Mouse (Mus musculus): ENCODE measurements around the gene H2-D1. TPM values are rescaled to one million over a fixed set of nuclear protein-coding genes. Genes with fewer than 3 reads are reported as not detected.
A peak's percentile ranks its signal among the peaks of the same experiment; 100 is the strongest.

H2-D1 gene
- polyA plus RNA-seq, 1 experiment from 2014 or later: 141 TPM

GRCm38 (mm10) chr17:35261651-35262050 lies 879 bp upstream of the H2-D1 start:
- H3K9me3 ChIP-seq (ENCODE audit: control insufficient read depth, low read length): no peaks in the 10 kb centered on the region
- no peak for ATAC-seq (ENCODE audit: low read depth)
- no peak overlapping the region for H3K27ac ChIP-seq (ENCODE audit: low read length)
- no peak overlapping the region for H3K4me2 ChIP-seq (ENCODE audit: low read depth, low read length)
- no peak overlapping the region for H3K9ac ChIP-seq (ENCODE audit: low read length)
- no peak overlapping the region for H3K4me3 ChIP-seq (ENCODE audit: low read length)
- H3K27me3 ChIP-seq (ENCODE audit: control insufficient read depth, insufficient read depth, low read depth, low read length): peaks cover 10% of the 10 kb centered on the region; the same call in 1 of the 2 replicates
- H3K36me3 ChIP-seq (ENCODE audit: control insufficient read depth, insufficient read depth, low read length): no peaks in the 10 kb centered on the region
- H3K4me1 ChIP-seq (replicated peaks; ENCODE audit: control insufficient read depth, insufficient read depth, low read length): peaks cover 7% of the 10 kb centered on the region
- 59% methylated on average over 13 of the region's 13 CpGs for WGBS

- H3K4me2 ChIP-seq (ENCODE audit: low read depth, low read length): peak overlapping the region; percentile 100
- WGBS: 1% methylated on average over 31 of the region's 31 CpGs
- peaks cover 10% of the 10 kb centered on the region; the same call in 1 of the 2 replicates for H3K27me3 ChIP-seq (ENCODE audit: control insufficient read depth, insufficient read depth, low read depth, low read length)
- H3K27ac ChIP-seq (ENCODE audit: low read length): no peak overlapping the region
- 0 out of 2 replicates have a peak, but pooled peaks cover 2% of the 10 kb centered on the region for H3K4me1 ChIP-seq (replicated peaks; ENCODE audit: control insufficient read depth, insufficient read depth, low read length)
- ATAC-seq (ENCODE audit: low read depth): peak; percentile 47
- H3K4me3 ChIP-seq (ENCODE audit: low read length): peak overlapping the region; percentile 71
- no peaks in the 10 kb centered on the region for H3K9me3 ChIP-seq (ENCODE audit: control insufficient read depth, low read length)
- H3K36me3 ChIP-seq (ENCODE audit: control insufficient read depth, insufficient read depth, low read length): no peaks in the 10 kb centered on the region
- peak overlapping the region; percentile 73 for H3K9ac ChIP-seq (ENCODE audit: low read length)
These were observed 973 bp downstream of the H2-D1 start for GRCm38 (mm10) chr17:35263523-35263883.

DNA sequence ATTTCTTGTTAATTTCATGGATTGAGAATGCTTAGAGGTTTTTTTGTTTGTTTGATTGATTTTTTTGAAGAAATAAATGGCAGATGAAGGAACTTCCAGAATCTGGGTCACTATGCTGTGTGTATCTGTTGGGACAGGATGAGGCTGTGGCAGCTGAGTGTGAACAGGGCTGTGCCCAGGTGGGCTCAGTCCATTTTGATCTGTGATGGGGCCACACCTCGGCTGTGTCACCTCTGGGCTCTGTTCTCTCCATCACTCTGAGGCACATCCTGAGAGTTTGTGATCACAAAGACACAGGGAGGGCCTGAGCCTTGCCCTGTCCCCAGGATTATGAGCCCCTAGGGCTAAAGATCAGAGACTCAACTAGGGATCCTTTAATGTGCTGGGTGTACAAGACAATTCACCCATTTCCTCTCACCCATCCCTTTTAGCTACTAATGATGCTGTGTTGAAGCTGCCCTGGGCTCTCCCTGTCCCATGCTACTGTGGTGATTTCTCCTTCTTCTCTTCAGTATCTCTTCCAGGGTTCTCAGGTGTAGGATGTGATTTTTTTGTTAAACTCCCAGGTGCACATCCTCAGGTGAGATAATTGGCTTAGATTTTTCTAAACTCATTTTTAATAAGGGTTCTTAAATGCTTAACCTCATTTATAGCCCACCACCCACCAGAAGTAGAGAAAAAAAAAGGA lies 5.0 kb downstream of the H2-D1 start:
- WGBS: 60% methylated on average over 1 of the region's 1 CpGs
- Histone ChIP-seq H3K9me3 (ENCODE audit: control insufficient read depth, low read length) (no peaks in the 10 kb centered on the region), H3K27me3 (ENCODE audit: control insufficient read depth, insufficient read depth, low read depth, low read length) (peaks cover 2% of the 10 kb centered on the region; the same call in 1 of the 2 replicates), H3K27ac (ENCODE audit: low read length) (no peak overlapping the region), H3K4me3 (ENCODE audit: low read length) (no peak overlapping the region), H3K9ac (ENCODE audit: low read length) (no peak overlapping the region), H3K36me3 (ENCODE audit: control insufficient read depth, insufficient read depth, low read length) (no peaks in the 10 kb centered on the region), H3K4me1 (replicated peaks; ENCODE audit: control insufficient read depth, insufficient read depth, low read length) (no peaks in the 10 kb centered on the region), H3K4me2 (ENCODE audit: low read depth, low read length) (no peak overlapping the region)
- ATAC-seq (ENCODE audit: low read depth): no peak

GRCm38 (mm10) chr17:35269653-35270347 lies 7.3 kb downstream of the H2-D1 start:
- Histone ChIP-seq H3K4me2 (ENCODE audit: low read depth, low read length) (no peak overlapping the region), H3K27me3 (ENCODE audit: control insufficient read depth, insufficient read depth, low read depth, low read length) (no peaks in the 10 kb centered on the region), H3K4me1 (replicated peaks; ENCODE audit: control insufficient read depth, insufficient read depth, low read length) (no peaks in the 10 kb centered on the region), H3K36me3 (ENCODE audit: control insufficient read depth, insufficient read depth, low read length) (no peaks in the 10 kb centered on the region), H3K9me3 (ENCODE audit: control insufficient read depth, low read length) (no peaks in the 10 kb centered on the region), H3K4me3 (ENCODE audit: low read length) (no peak overlapping the region), H3K9ac (ENCODE audit: low read length) (no peak overlapping the region), H3K27ac (ENCODE audit: low read length) (no peak overlapping the region)
- no peak for ATAC-seq (ENCODE audit: low read depth)
- WGBS: 28% methylated on average over 3 of the region's 3 CpGs

- H3K9me3 ChIP-seq (ENCODE audit: control insufficient read depth, low read length): no peaks in the 10 kb centered on the region
- H3K4me2 ChIP-seq (ENCODE audit: low read depth, low read length): no peak overlapping the region
- peaks cover 12% of the 10 kb centered on the region for H3K27me3 ChIP-seq (ENCODE audit: control insufficient read depth, insufficient read depth, low read depth, low read length)
- no peaks in the 10 kb centered on the region for H3K36me3 ChIP-seq (ENCODE audit: control insufficient read depth, insufficient read depth, low read length)
- ATAC-seq (ENCODE audit: low read depth): no peak
- no peak overlapping the region for H3K4me3 ChIP-seq (ENCODE audit: low read length)
- no peaks in the 10 kb centered on the region for H3K4me1 ChIP-seq (replicated peaks; ENCODE audit: control insufficient read depth, insufficient read depth, low read length)
- WGBS: 65% methylated on average over 3 of the region's 3 CpGs
- no peak overlapping the region for H3K9ac ChIP-seq (ENCODE audit: low read length)
- H3K27ac ChIP-seq (ENCODE audit: low read length): no peak overlapping the region
These were observed 9.7 kb downstream of the H2-D1 start for GRCm38 (mm10) chr17:35272249-35272648.

- H3K36me3 ChIP-seq (ENCODE audit: control insufficient read depth, insufficient read depth, low read length): no peaks in the 10 kb centered on the region
- H3K4me3 ChIP-seq (ENCODE audit: low read length): no peak overlapping the region
- H3K9ac ChIP-seq (ENCODE audit: low read length): no peak overlapping the region
- WGBS: 3% methylated on average over 11 of the region's 11 CpGs
- H3K4me2 ChIP-seq (ENCODE audit: low read depth, low read length): no peak overlapping the region
- peaks cover 12% of the 10 kb centered on the region for H3K27me3 ChIP-seq (ENCODE audit: control insufficient read depth, insufficient read depth, low read depth, low read length)
- no peaks in the 10 kb centered on the region for H3K4me1 ChIP-seq (replicated peaks; ENCODE audit: control insufficient read depth, insufficient read depth, low read length)
- ATAC-seq (ENCODE audit: low read depth): peak; percentile 68; the same call in 1 of the 2 replicates
- H3K9me3 ChIP-seq (ENCODE audit: control insufficient read depth, low read length): no peaks in the 10 kb centered on the region
- H3K27ac ChIP-seq (ENCODE audit: low read length): no peak overlapping the region
These were observed 12.2 kb downstream of the H2-D1 start for GRCm38 (mm10) chr17:35274770-35275169.

DNA sequence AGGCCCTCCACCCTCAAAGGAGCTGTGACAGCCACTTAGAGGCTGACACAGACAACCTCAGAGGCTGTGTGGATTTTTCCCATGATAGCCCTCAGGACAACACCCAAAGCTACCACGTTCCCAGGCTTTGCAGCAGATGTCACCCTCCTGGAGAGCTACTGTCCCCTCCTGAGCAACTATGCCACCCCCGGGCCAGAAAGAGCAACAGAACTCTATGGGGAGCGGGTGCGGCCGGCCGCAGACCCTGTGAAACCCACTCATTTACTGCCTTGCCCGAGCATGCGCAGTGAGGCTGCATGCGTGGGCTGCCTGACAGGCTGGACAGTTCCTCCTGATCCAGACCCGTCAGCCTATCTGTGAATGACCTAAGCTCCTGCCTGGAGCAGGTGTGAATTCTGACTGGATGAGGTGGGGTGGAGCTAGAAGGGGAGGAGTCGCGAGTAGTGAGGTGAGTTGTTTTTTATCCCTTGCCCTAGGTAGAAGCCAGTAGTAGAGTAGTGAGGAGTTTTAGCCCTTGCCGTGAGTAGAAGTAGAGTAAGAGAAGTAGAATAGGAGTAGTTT lies 13.9 kb downstream of the H2-D1 start:
- no peak overlapping the region for H3K9ac ChIP-seq (ENCODE audit: low read length)
- WGBS: 13% methylated on average over 13 of the region's 13 CpGs
- no peak overlapping the region for H3K4me3 ChIP-seq (ENCODE audit: low read length)
- H3K36me3 ChIP-seq (ENCODE audit: control insufficient read depth, insufficient read depth, low read length): no peaks in the 10 kb centered on the region
- H3K27ac ChIP-seq (ENCODE audit: low read length): no peak overlapping the region
- H3K27me3 ChIP-seq (ENCODE audit: control insufficient read depth, insufficient read depth, low read depth, low read length): peaks cover 12% of the 10 kb centered on the region
- no peaks in the 10 kb centered on the region for H3K4me1 ChIP-seq (replicated peaks; ENCODE audit: control insufficient read depth, insufficient read depth, low read length)
- H3K4me2 ChIP-seq (ENCODE audit: low read depth, low read length): no peak overlapping the region
- ATAC-seq (ENCODE audit: low read depth): no peak
- no peaks in the 10 kb centered on the region for H3K9me3 ChIP-seq (ENCODE audit: control insufficient read depth, low read length)

GRCm38 (mm10) chr17:35278049-35278448 lies 15.5 kb downstream of the H2-D1 start:
- H3K4me3 ChIP-seq (ENCODE audit: low read length): no peak overlapping the region
- no peaks in the 10 kb centered on the region for H3K9me3 ChIP-seq (ENCODE audit: control insufficient read depth, low read length)
- ATAC-seq (ENCODE audit: low read depth): no peak
- H3K4me2 ChIP-seq (ENCODE audit: low read depth, low read length): no peak overlapping the region
- 77% methylated on average over 8 of the region's 8 CpGs for WGBS
- H3K27me3 ChIP-seq (ENCODE audit: control insufficient read depth, insufficient read depth, low read depth, low read length): peaks cover 12% of the 10 kb centered on the region
- no peak overlapping the region for H3K9ac ChIP-seq (ENCODE audit: low read length)
- H3K36me3 ChIP-seq (ENCODE audit: control insufficient read depth, insufficient read depth, low read length): no peaks in the 10 kb centered on the region
- H3K27ac ChIP-seq (ENCODE audit: low read length): no peak overlapping the region
- H3K4me1 ChIP-seq (replicated peaks; ENCODE audit: control insufficient read depth, insufficient read depth, low read length): no peaks in the 10 kb centered on the region

- Histone ChIP-seq H3K4me3 (ENCODE audit: low read length) (no peak overlapping the region), H3K9ac (ENCODE audit: low read length) (no peak overlapping the region), H3K36me3 (ENCODE audit: control insufficient read depth, insufficient read depth, low read length) (no peaks in the 10 kb centered on the region), H3K9me3 (ENCODE audit: control insufficient read depth, low read length) (no peaks in the 10 kb centered on the region), H3K4me2 (ENCODE audit: low read depth, low read length) (no peak overlapping the region), H3K27ac (ENCODE audit: low read length) (no peak overlapping the region), H3K27me3 (ENCODE audit: control insufficient read depth, insufficient read depth, low read depth, low read length) (peaks cover 12% of the 10 kb centered on the region), H3K4me1 (replicated peaks; ENCODE audit: control insufficient read depth, insufficient read depth, low read length) (no peaks in the 10 kb centered on the region)
- ATAC-seq (ENCODE audit: low read depth): no peak
- WGBS: 78% methylated on average over 13 of the region's 13 CpGs
These were observed 16.6 kb downstream of the H2-D1 start for GRCm38 (mm10) chr17:35278957-35279688.
